Mouse (Mus musculus) neural tube, embryonic 15.5 days (tissue): ENCODE results near the gene Auts2. TPM values are rescaled to one million over a fixed set of nuclear protein-coding genes. Genes with fewer than 3 reads are reported as not detected.

Experiments used
- ATAC-seq: fragments of 200-750 bp; cut with Nextera tagmentation; 2 replicates; pipeline ENCODE4 v1.8.0; 2017; ENCODE audit warnings: mild to moderate bottlenecking, moderate TSS enrichment, moderate library complexity; ENCODE audit not compliant: low FRiP score
- H3K27ac ChIP-seq: fragments of 300-500 bp; sonication (generic); replicated peaks from 2 replicates; pipeline ENCODE4 v1.5.1; 2015; ENCODE audit warnings: mild to moderate bottlenecking, inconsistent platforms
- H3K27me3 ChIP-seq: fragments of 300-500 bp; sonication (generic); replicated peaks from 2 replicates; pipeline ENCODE4 v1.6.1; 2015; ENCODE audit warnings: inconsistent platforms
- H3K36me3 ChIP-seq: fragments of 300-500 bp; sonication (generic); 2 replicates; pipeline ENCODE4 v1.6.1; 2015; ENCODE audit warnings: inconsistent platforms
- H3K4me1 ChIP-seq: fragments of 300-500 bp; sonication (generic); 2 replicates; pipeline ENCODE4 v1.6.1; 2015; ENCODE audit warnings: inconsistent platforms
- H3K4me2 ChIP-seq: fragments of 300-500 bp; sonication (generic); 2 replicates; pipeline ENCODE4 v1.6.1; 2015; ENCODE audit warnings: inconsistent platforms, mild to moderate bottlenecking, moderate library complexity
- H3K4me3 ChIP-seq: fragments of 300-500 bp; sonication (generic); replicated peaks from 2 replicates; pipeline ENCODE4 v1.5.1; 2015; ENCODE audit warnings: mild to moderate bottlenecking, inconsistent platforms
- H3K9ac ChIP-seq: fragments of 300-500 bp; sonication (generic); replicated peaks from 2 replicates; pipeline ENCODE4 v1.6.1; 2015; ENCODE audit warnings: mild to moderate bottlenecking, inconsistent platforms
- H3K9me3 ChIP-seq: fragments of 300-500 bp; sonication (generic); replicated peaks from 2 replicates; pipeline ENCODE4 v1.6.1; 2016; ENCODE audit warnings: inconsistent platforms
- WGBS: fragments of 180-500 bp; shearing (Covaris S2); methylation state at CpG from one replicate; pipeline ENCODE4 v1.1.7; 2015; ENCODE audit warnings: mixed read lengths; 5-methylcytosine and 5-hydroxymethylcytosine counted together
- polyA plus RNA-seq: library from polyadenylated mRNA; unstranded; fragments of >200 nt; fragmentation: Nextera tagmentation; extraction: Ambion mirVana; gene quantifications from 2 replicates; pipeline ENCODE4 v1.2.1, GENCODE M21; 2015

Gene Auts2
- polyA plus RNA-seq, 1 experiment from 2014 or later: 52.5 TPM

DNA sequence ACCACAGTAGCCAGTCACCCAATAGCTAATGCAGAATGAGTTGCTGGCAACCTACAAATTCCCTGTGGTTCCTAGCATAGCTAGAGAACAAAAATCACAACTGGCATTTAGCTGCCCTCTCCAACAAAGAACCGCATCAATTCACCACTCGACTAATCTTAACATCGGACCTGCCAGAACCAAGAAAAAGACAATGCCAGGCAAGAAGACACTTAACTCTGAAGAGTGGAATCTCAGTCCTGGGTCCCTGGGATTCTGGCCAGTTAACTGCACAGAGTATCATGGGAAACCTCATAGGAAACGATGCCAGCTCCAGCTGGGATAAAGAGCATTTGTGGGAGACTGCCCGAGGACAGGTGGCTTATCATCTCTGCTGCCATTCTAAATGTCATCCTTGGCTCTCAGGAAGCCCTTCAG, 70.2 kb downstream of the Auts2 start:
- no peak overlapping the region for H3K9ac ChIP-seq
- H3K27me3 ChIP-seq: no peaks in the 10 kb centered on the region
- no peaks in the 10 kb centered on the region for H3K9me3 ChIP-seq
- peaks cover 33% of the 10 kb centered on the region for H3K4me1 ChIP-seq
- no peak overlapping the region for H3K4me2 ChIP-seq
- no peak for ATAC-seq
- no peaks in the 10 kb centered on the region for H3K36me3 ChIP-seq
- no peak overlapping the region for H3K4me3 ChIP-seq
- 43% methylated on average over 5 of the region's 5 CpGs for WGBS
- no peak overlapping the region for H3K27ac ChIP-seq

DNA sequence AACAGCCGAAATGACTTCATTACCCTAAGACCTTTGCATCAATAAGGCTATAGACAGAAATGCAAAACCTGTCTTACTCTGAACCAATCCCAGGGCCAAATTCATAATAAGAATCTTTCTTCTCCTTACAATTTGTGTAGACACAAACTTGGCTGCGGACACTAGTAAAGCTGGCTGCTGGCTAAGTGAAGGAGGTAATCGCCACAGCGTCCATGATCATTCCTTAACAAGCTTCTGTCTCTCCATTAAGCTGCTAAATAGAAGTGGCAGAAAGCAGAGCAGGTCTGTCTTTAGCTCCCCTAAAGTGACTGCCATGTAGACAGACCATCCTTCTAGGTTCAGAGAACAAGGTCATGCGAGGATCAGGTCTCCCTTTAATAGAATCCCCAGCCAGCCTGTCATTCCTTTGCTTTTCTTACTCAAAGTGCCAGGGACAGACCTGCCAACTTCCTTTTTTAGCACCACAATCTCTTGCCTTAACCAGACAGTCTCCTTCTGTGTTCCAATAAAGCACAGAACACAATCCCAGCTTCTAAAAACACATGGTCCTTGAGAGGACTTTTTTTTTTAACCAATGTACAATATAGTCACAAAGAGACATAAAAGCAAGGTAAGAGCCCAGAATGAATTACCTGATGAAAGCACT, 70.8 kb downstream of the Auts2 start:
- no peak overlapping the region for H3K9ac ChIP-seq
- H3K27me3 ChIP-seq: no peaks in the 10 kb centered on the region
- WGBS: 77% methylated on average over 5 of the region's 5 CpGs
- H3K27ac ChIP-seq: no peak overlapping the region
- no peak overlapping the region for H3K4me3 ChIP-seq
- no peak for ATAC-seq
- H3K4me2 ChIP-seq: no peak overlapping the region
- H3K9me3 ChIP-seq: no peaks in the 10 kb centered on the region
- H3K4me1 ChIP-seq: peaks cover 30% of the 10 kb centered on the region
- H3K36me3 ChIP-seq: no peaks in the 10 kb centered on the region

DNA sequence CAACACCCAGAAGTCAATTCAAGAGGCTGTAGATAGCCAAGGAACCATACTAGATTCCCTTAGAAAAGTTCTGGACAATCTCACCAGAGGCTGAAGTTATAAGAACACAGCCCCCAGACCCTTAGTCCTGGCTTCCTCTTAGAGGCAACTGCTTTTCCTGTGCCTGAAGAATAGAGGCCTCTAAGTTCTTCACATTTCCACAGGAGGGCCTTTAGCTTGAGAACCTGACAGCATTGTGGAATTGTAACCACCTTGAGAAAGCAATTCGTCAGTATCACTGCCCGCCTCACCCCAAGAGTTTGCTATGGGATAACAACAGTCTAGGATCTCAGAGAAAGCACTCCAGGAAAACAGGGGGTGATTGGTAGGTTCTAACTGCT, 75.8 kb downstream of the Auts2 start:
- Histone ChIP-seq H3K4me1 (peaks cover 27% of the 10 kb centered on the region), H3K9me3 (no peaks in the 10 kb centered on the region), H3K4me3 (no peak overlapping the region), H3K36me3 (no peaks in the 10 kb centered on the region), H3K27me3 (no peaks in the 10 kb centered on the region), H3K27ac (no peak overlapping the region), H3K9ac (no peak overlapping the region), H3K4me2 (no peak overlapping the region)
- no peak for ATAC-seq
- 85% methylated on average over 2 of the region's 2 CpGs for WGBS

GRCm38 (mm10) chr5:132466427-132467363, 76.4 kb downstream of the Auts2 start:
- Histone ChIP-seq H3K9ac (no peak overlapping the region), H3K27me3 (no peaks in the 10 kb centered on the region), H3K4me3 (no peak overlapping the region), H3K4me1 (peaks cover 23% of the 10 kb centered on the region), H3K9me3 (no peaks in the 10 kb centered on the region), H3K27ac (no peak overlapping the region), H3K4me2 (no peak overlapping the region), H3K36me3 (no peaks in the 10 kb centered on the region)
- no peak for ATAC-seq
- WGBS: 46% methylated on average over 16 of the region's 16 CpGs

- ATAC-seq: no peak
- no peaks in the 10 kb centered on the region for H3K9me3 ChIP-seq
- WGBS: 37% methylated on average over 11 of the region's 11 CpGs
Observed at GRCm38 (mm10) chr5:132462560-132462959, 80.6 kb downstream of the Auts2 start.

DNA sequence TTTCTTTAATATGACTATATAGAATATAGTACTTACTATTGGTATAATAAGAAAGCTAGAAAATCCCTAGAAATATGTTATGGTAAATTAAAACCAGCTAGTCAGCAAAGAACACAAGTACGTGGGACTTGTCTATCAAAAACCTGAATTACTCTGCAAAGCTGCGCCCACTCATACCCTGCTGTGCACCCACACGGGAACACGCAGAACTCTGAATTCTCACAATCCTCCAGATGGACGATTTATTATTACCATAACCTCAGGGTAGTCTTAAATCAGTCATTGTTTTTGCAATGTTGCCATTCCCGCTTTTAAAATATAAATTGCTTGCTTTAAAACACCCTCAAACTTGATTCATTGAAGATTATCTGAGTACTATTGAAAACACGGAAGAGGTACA, 84.6 kb downstream of the Auts2 start:
- H3K4me3 ChIP-seq: no peak overlapping the region

More at GRCm38 (mm10) chr5:132462560-132462959, 80.6 kb downstream of the Auts2 start:
- H3K27ac ChIP-seq: no peak overlapping the region
- no peak overlapping the region for H3K4me3 ChIP-seq
- no peak overlapping the region for H3K4me2 ChIP-seq
- H3K36me3 ChIP-seq: no peaks in the 10 kb centered on the region
- H3K27me3 ChIP-seq: no peaks in the 10 kb centered on the region
- H3K4me1 ChIP-seq: peaks cover 25% of the 10 kb centered on the region
- no peak overlapping the region for H3K9ac ChIP-seq

DNA sequence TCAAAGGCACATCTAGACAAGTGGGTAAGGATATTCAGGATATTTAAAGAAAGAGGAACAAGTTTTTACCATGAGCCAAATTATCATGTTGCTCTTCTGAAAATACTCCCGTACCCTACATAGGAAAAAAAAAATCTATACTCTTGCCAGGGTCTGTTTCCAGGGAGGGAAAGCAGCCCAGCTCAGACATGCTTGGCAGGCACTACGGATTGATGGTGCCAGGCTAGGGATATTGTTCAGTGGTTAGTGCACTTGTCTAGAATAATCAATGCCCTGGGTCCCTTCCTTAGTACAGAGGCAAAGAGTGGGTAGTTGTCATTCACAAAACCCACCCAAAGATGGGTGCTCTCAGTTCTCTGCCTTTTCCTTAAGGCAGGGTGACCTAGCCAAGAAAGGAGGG, 90.8 kb downstream of the Auts2 start:
- Histone ChIP-seq H3K4me2 (no peak overlapping the region), H3K4me3 (no peak overlapping the region), H3K27me3 (no peaks in the 10 kb centered on the region), H3K4me1 (peaks cover 15% of the 10 kb centered on the region), H3K9me3 (no peaks in the 10 kb centered on the region), H3K36me3 (no peaks in the 10 kb centered on the region), H3K27ac (no peak overlapping the region), H3K9ac (no peak overlapping the region)
- 51% methylated on average over 2 of the region's 2 CpGs for WGBS
- ATAC-seq: no peak

More for the DNA sequence above, 84.6 kb downstream of the Auts2 start:
- no peak overlapping the region for H3K4me2 ChIP-seq
- no peaks in the 10 kb centered on the region for H3K27me3 ChIP-seq
- H3K9ac ChIP-seq: no peak overlapping the region
- ATAC-seq: no peak
- H3K9me3 ChIP-seq: no peaks in the 10 kb centered on the region
- H3K4me1 ChIP-seq: peaks cover 11% of the 10 kb centered on the region; the same call in 1 of the 2 replicates
- no peaks in the 10 kb centered on the region for H3K36me3 ChIP-seq
- no peak overlapping the region for H3K27ac ChIP-seq
- WGBS: 29% methylated on average over 7 of the region's 7 CpGs

- Histone ChIP-seq H3K4me1 (peaks cover 15% of the 10 kb centered on the region), H3K9ac (no peak overlapping the region), H3K4me2 (no peak overlapping the region), H3K27me3 (no peaks in the 10 kb centered on the region), H3K9me3 (no peaks in the 10 kb centered on the region), H3K27ac (no peak overlapping the region), H3K36me3 (no peaks in the 10 kb centered on the region), H3K4me3 (no peak overlapping the region)
- 96% methylated on average over 3 of the region's 3 CpGs for WGBS
- ATAC-seq: no peak
Observed at GRCm38 (mm10) chr5:132450071-132450470, 93.1 kb downstream of the Auts2 start.

DNA sequence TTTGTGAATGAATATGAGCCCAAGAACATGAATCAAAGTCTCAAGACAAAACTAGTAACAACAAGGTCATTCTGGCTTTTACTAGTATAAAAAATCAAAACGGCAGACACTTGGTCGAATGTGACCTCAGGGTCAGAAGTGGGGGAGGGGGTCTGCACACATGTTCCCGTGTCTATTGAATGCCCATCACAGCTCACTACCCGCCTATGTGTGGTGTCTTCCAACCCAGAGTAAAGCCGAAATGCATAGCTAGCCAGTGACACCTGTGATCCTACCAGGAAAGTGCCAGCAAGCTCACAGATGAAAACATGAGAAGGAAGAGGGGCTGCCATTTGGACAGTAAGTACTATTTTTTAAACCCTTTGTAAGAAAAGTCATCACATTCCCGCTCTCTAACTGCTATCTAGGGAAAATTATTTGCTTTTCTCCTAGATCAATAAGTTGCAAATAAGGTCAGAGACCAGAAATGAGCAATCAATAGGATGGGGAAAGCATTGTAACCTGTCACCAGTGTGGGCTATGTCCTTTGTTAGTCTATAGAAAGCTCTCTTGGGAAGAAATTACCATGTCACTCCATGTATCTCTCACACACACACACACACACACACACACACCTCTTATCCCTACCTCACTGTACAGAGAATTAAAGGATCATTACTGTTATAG, 94.6 kb downstream of the Auts2 start:
- Histone ChIP-seq H3K9me3 (no peaks in the 10 kb centered on the region), H3K36me3 (no peaks in the 10 kb centered on the region), H3K27ac (no peak overlapping the region), H3K9ac (no peak overlapping the region), H3K4me2 (no peak overlapping the region), H3K27me3 (no peaks in the 10 kb centered on the region), H3K4me3 (no peak overlapping the region), H3K4me1 (peaks cover 15% of the 10 kb centered on the region)
- 53% methylated on average over 6 of the region's 6 CpGs for WGBS
- ATAC-seq: no peak

DNA sequence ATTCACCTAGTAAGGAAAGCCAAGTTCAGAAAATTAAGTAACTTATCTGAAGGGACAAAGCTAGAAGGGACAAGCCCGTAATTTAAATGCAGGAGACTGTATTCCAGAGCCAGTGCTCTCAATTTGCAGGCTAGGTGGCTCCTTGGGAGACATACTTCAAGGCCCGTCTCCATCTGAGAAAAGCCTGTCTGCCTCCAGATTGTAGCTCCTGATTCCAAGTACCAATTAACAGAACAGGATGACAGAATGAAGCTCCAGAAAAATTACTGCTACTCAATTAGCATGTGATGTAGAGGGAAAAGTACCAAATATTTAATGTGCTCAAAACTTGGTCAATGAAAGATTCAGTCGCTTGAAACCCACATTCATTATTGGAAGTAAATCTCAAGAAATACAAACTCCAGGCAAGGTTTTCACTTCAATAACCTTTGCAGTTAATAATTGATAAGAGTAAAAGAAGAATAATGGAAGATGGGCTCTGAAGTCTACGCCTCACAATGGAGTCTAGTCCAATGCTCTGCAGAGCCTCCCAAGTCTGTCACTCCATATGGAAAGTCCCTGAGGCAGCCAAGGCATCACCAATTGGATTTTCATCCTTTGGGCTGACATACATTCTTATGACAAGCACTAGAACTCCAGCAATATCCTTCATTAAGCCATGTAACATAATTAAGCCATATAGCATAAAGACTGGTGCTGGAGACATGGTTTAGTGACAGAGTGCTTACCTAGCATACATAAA, 97.8 kb downstream of the Auts2 start:
- Histone ChIP-seq H3K36me3 (no peaks in the 10 kb centered on the region), H3K4me2 (no peak overlapping the region), H3K9me3 (no peaks in the 10 kb centered on the region), H3K27ac (no peak overlapping the region), H3K27me3 (no peaks in the 10 kb centered on the region), H3K4me3 (no peak overlapping the region), H3K9ac (no peak overlapping the region), H3K4me1 (peaks cover 14% of the 10 kb centered on the region)
- 70% methylated on average over 4 of the region's 4 CpGs for WGBS
- no peak for ATAC-seq

DNA sequence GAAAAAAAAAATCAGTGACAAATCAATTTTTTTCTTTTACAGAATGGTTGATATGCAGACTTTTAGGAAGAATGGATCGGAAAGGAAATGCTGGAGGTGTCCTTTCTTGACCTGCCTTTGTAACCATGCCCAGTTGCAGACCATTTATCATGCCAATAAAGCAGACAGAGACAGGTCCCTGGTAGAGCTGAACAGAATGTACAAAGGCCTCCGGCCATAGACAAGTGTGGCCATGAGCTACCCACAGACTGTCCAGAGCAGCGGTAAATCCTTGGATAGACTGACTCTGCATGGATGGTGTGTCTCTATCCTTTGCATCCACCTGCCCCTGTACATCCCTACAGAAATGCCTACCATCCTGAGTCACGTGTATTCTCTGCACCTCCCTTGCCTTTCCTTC, 100.2 kb downstream of the Auts2 start:
- Histone ChIP-seq H3K9ac (no peak overlapping the region), H3K9me3 (no peaks in the 10 kb centered on the region), H3K27ac (no peak overlapping the region), H3K36me3 (no peaks in the 10 kb centered on the region), H3K4me1 (peaks cover 24% of the 10 kb centered on the region), H3K27me3 (no peaks in the 10 kb centered on the region), H3K4me3 (no peak overlapping the region), H3K4me2 (no peak overlapping the region)
- no peak for ATAC-seq
- 30% methylated on average over 4 of the region's 4 CpGs for WGBS
